Mouse (Mus musculus): ENCODE results near the gene Vps39. TPM values are rescaled to one million over a fixed set of nuclear protein-coding genes. Genes with fewer than 3 reads are reported as not detected.

The Vps39 gene
- 68.3 TPM for total RNA-seq (2023)

GRCm38 (mm10) chr2:120352682-120353646, at the start of gene Vps39:
TSS of gene Vps39 (minus strand) at chr2:120353137.

GRCm38 (mm10) chr2:120313976-120314375, 39.0 kb downstream of the Vps39 start, which contains the start of gene Pla2g4f:
TSS of gene Pla2g4f (minus strand) at chr2:120314165.

GRCm38 (mm10) chr2:120288995-120289394, 63.9 kb downstream of the Vps39 start, which contains the start of gene Pla2g4d:
TSS of gene Pla2g4d (minus strand) at chr2:120289197.

Other genes starting within 250 kb of the Vps39 start
- gene Ehd4, start 198.5 kb downstream of the Vps39 start, total RNA-seq (2023) = 15.2 TPM
- gene Pla2g4e, start 107.8 kb downstream of the Vps39 start, total RNA-seq (2023) = not detected
- not detected for gene Pla2g4d, start 63.9 kb downstream of the Vps39 start, total RNA-seq (2023)
- 0.40 TPM for gene Pla2g4f, start 39.0 kb downstream of the Vps39 start, total RNA-seq (2023)
- gene Ganc, start 50.8 kb upstream of the Vps39 start, total RNA-seq (2023) = 15.9 TPM
- 56.6 TPM for gene Tmem87a, start 51.0 kb upstream of the Vps39 start, total RNA-seq (2023)
- gene Capn3, start 102.9 kb upstream of the Vps39 start, total RNA-seq (2023) = 0.77 TPM
- gene Zfp106, start 210.7 kb upstream of the Vps39 start, total RNA-seq (2023) = 75.1 TPM
- 29.4 TPM for gene Snap23, start 214.5 kb upstream of the Vps39 start, total RNA-seq (2023)